Mouse (Mus musculus) intestine, embryonic 16.5 days (tissue): Measurements from ENCODE around the gene Gm9844. TPM values are rescaled to one million over a fixed set of nuclear protein-coding genes. Genes with fewer than 3 reads are reported as not detected.
"Not testable (repeated sequence)": the region's sequence is repeated elsewhere in the genome, so short reads cannot be mapped to it uniquely, and the experiment has no call there.

Source experiments
- ATAC-seq: fragments of 200-750 bp; cut with Nextera tagmentation; 2 replicates; pipeline ENCODE4 v1.8.0; 2017; ENCODE audit warnings: moderate TSS enrichment, moderate library complexity
- H3K27ac ChIP-seq: fragments of 300-500 bp; sonication (generic); 2 replicates; pipeline ENCODE4 v1.5.1; 2014; ENCODE audit warnings: mild to moderate bottlenecking, low read length
- H3K27me3 ChIP-seq: fragments of 300-500 bp; sonication (generic); replicated peaks from 2 replicates; pipeline ENCODE4 v1.6.1; 2014; ENCODE audit warnings: low read length, control low read depth, mixed read lengths; ENCODE audit not compliant: control insufficient read depth, insufficient read depth
- H3K36me3 ChIP-seq: fragments of 300-500 bp; sonication (generic); 2 replicates; pipeline ENCODE4 v1.6.1; 2014; ENCODE audit warnings: low read length, control low read depth; ENCODE audit not compliant: control insufficient read depth, insufficient read depth
- H3K4me1 ChIP-seq: fragments of 300-500 bp; sonication (generic); 2 replicates; pipeline ENCODE4 v1.6.1; 2014; ENCODE audit warnings: low read length, control low read depth, mixed read lengths; ENCODE audit not compliant: control insufficient read depth, insufficient read depth
- H3K4me2 ChIP-seq: fragments of 300-500 bp; sonication (generic); 2 replicates; pipeline ENCODE4 v1.6.1; 2014; ENCODE audit warnings: low read depth, low read length, control low read depth
- H3K4me3 ChIP-seq: fragments of 300-500 bp; sonication (generic); 2 replicates; pipeline ENCODE4 v1.5.1; 2014; ENCODE audit warnings: mild to moderate bottlenecking, low read length
- H3K9ac ChIP-seq: fragments of 300-500 bp; sonication (generic); 2 replicates; pipeline ENCODE4 v1.6.1; 2014; ENCODE audit warnings: low read depth, low read length
- H3K9me3 ChIP-seq: fragments of 300-500 bp; sonication (generic); 2 replicates; pipeline ENCODE4 v1.6.1; 2016; ENCODE audit warnings: low read length, control low read depth; ENCODE audit not compliant: control insufficient read depth
- WGBS: fragments of 180-500 bp; shearing (Covaris S2); extraction: QIAGEN DNeasy Blood & Tissue Kit; methylation state at CpG from one replicate; pipeline ENCODE4 v1.1.7; 2014; 5-methylcytosine and 5-hydroxymethylcytosine counted together
- polyA plus RNA-seq: library from polyadenylated mRNA; unstranded; fragments of >200 nt; fragmentation: Nextera tagmentation; extraction: Ambion mirVana; gene quantifications from 2 replicates; pipeline ENCODE4 v1.2.1, GENCODE M21; 2015

Gene Gm9844
- 8.6 and 9.7 TPM in 2 replicates for polyA plus RNA-seq

- H3K4me3 ChIP-seq, result no peak within 1 kb of the TSS
- no peaks in the 10 kb centered on the region for H3K4me1 ChIP-seq
- no peak for ATAC-seq
- WGBS, result 87% methylated on average over 7 of the region's 7 CpGs
- H3K27me3 ChIP-seq, result no peaks in the 10 kb centered on the region
- H3K9ac ChIP-seq, result no peak within 1 kb of the TSS
- no peaks in the 10 kb centered on the region for H3K36me3 ChIP-seq
- H3K4me2 ChIP-seq, result no peak within 1 kb of the TSS
- H3K27ac ChIP-seq, result no peak within 1 kb of the TSS
- H3K9me3 ChIP-seq, result no peaks in the 10 kb centered on the region
Measured at GRCm38 (mm10) chr7:24861913-24862312, at the start of gene Gm9844. Gene Gm9844 (plus strand): TSS chr7:24862213.

GRCm38 (mm10) chr7:24817502-24817901, 44.5 kb upstream of the Gm9844 start:
- Histone ChIP-seq H3K4me1 (no peaks in the 10 kb centered on the region), H3K27ac (no peak overlapping the region), H3K9me3 (no peaks in the 10 kb centered on the region), H3K9ac (no peak overlapping the region), H3K36me3 (no peaks in the 10 kb centered on the region), H3K4me2 (no peak overlapping the region), H3K4me3 (no peak overlapping the region), H3K27me3 (no peaks in the 10 kb centered on the region)
- peak; percentile 84 for ATAC-seq
- WGBS, result 2% methylated on average over 3 of the region's 3 CpGs

GRCm38 (mm10) chr7:24824452-24824851, 37.6 kb upstream of the Gm9844 start:
- WGBS, result 67% methylated on average over 7 of the region's 7 CpGs
- Histone ChIP-seq H3K9ac (no peak overlapping the region), H3K4me3 (no peak overlapping the region), H3K27ac (no peak overlapping the region), H3K36me3 (no peaks in the 10 kb centered on the region), H3K4me2 (no peak overlapping the region), H3K9me3 (no peaks in the 10 kb centered on the region), H3K4me1 (no peaks in the 10 kb centered on the region), H3K27me3 (no peaks in the 10 kb centered on the region)
- ATAC-seq, result no peak

GRCm38 (mm10) chr7:24827181-24827580, 34.8 kb upstream of the Gm9844 start:
- no peak for ATAC-seq
- no peaks in the 10 kb centered on the region for H3K9me3 ChIP-seq
- no peaks in the 10 kb centered on the region for H3K36me3 ChIP-seq
- no peak overlapping the region for H3K4me3 ChIP-seq
- no peaks in the 10 kb centered on the region for H3K27me3 ChIP-seq
- 89% methylated on average over 4 of the region's 4 CpGs for WGBS
- no peaks in the 10 kb centered on the region for H3K4me1 ChIP-seq
- H3K9ac ChIP-seq, result no peak overlapping the region
- H3K27ac ChIP-seq, result no peak overlapping the region
- no peak overlapping the region for H3K4me2 ChIP-seq

GRCm38 (mm10) chr7:24838732-24839409, 23.1 kb upstream of the Gm9844 start:
- 0 out of 2 replicates have a peak, but pooled peaks have one; percentile 23 for ATAC-seq

GRCm38 (mm10) chr7:24839410-24839808, 22.6 kb upstream of the Gm9844 start:
- no peak overlapping the region for H3K4me2 ChIP-seq

More at GRCm38 (mm10) chr7:24838732-24839409, 23.1 kb upstream of the Gm9844 start:
- not testable (repeated sequence) for H3K27ac ChIP-seq, H3K4me3 ChIP-seq, H3K4me2 ChIP-seq, H3K27me3 ChIP-seq, H3K9ac ChIP-seq, H3K36me3 ChIP-seq, H3K4me1 ChIP-seq, H3K9me3 ChIP-seq
- WGBS, result 63% methylated on average over 11 of the region's 13 CpGs

GRCm38 (mm10) chr7:24840331-24840730, 21.7 kb upstream of the Gm9844 start:
- ATAC-seq, result no peak
- Histone ChIP-seq H3K4me2 (no peak overlapping the region), H3K4me1 (no peaks in the 10 kb centered on the region), H3K9ac (no peak overlapping the region), H3K36me3 (no peaks in the 10 kb centered on the region), H3K4me3 (no peak overlapping the region), H3K27ac (no peak overlapping the region), H3K9me3 (no peaks in the 10 kb centered on the region), H3K27me3 (no peaks in the 10 kb centered on the region)
- 78% methylated on average over 3 of the region's 3 CpGs for WGBS

More at GRCm38 (mm10) chr7:24839410-24839808, 22.6 kb upstream of the Gm9844 start:
- Histone ChIP-seq H3K36me3 (no peaks in the 10 kb centered on the region), H3K4me1 (no peaks in the 10 kb centered on the region), H3K4me3 (no peak overlapping the region), H3K27ac (no peak overlapping the region), H3K9me3 (no peaks in the 10 kb centered on the region), H3K27me3 (no peaks in the 10 kb centered on the region), H3K9ac (no peak overlapping the region)
- ATAC-seq, result no peak
- 76% methylated on average over 8 of the region's 8 CpGs for WGBS

- H3K4me1 ChIP-seq, result no peaks in the 10 kb centered on the region
- no peak for ATAC-seq
- no peaks in the 10 kb centered on the region for H3K36me3 ChIP-seq
- no peak overlapping the region for H3K27ac ChIP-seq
- no peaks in the 10 kb centered on the region for H3K9me3 ChIP-seq
- no peaks in the 10 kb centered on the region for H3K27me3 ChIP-seq
- H3K9ac ChIP-seq, result no peak overlapping the region
- no peak overlapping the region for H3K4me2 ChIP-seq
- H3K4me3 ChIP-seq, result no peak overlapping the region
- WGBS, result 59% methylated on average over 4 of the region's 4 CpGs
Measured at GRCm38 (mm10) chr7:24841009-24841408, 21.0 kb upstream of the Gm9844 start.

- Histone ChIP-seq H3K4me2 (no peak overlapping the region), H3K36me3 (no peaks in the 10 kb centered on the region), H3K27ac (no peak overlapping the region), H3K9ac (no peak overlapping the region), H3K9me3 (no peaks in the 10 kb centered on the region), H3K4me3 (no peak overlapping the region), H3K4me1 (no peaks in the 10 kb centered on the region), H3K27me3 (no peaks in the 10 kb centered on the region)
- no peak for ATAC-seq
- 37% methylated on average over 5 of the region's 5 CpGs for WGBS
Measured at GRCm38 (mm10) chr7:24844144-24844543, 17.9 kb upstream of the Gm9844 start.

- Histone ChIP-seq H3K9ac (no peak overlapping the region), H3K4me1 (0 out of 2 replicates have a peak, but pooled peaks cover 2% of the 10 kb centered on the region), H3K4me2 (no peak overlapping the region), H3K27me3 (no peaks in the 10 kb centered on the region), H3K9me3 (no peaks in the 10 kb centered on the region), H3K36me3 (no peaks in the 10 kb centered on the region), H3K4me3 (no peak overlapping the region), H3K27ac (no peak overlapping the region)
- no peak for ATAC-seq
- WGBS, result 84% methylated on average over 9 of the region's 9 CpGs
Measured at GRCm38 (mm10) chr7:24845181-24845580, 16.8 kb upstream of the Gm9844 start.
